Mouse (Mus musculus) layer of hippocampus, adult 18-20 months (tissue): ENCODE results near the gene Phf23. TPM values are rescaled to one million over a fixed set of nuclear protein-coding genes. Genes with fewer than 3 reads are reported as not detected.
A peak's percentile ranks its signal among the peaks of the same experiment; 100 is the strongest.
"Not testable (repeated sequence)": the region's sequence is repeated elsewhere in the genome, so short reads cannot be mapped to it uniquely, and the experiment has no call there.

Experiments
- DNase-seq, 2 experiments: peaks; one replicate each; pipeline ENCODE4 v3.0.0; 2022; ENCODE audit warnings: low spot score in 2 of 2
- total RNA-seq, 2 experiments: library from RNA; stranded (reverse); gene quantifications; 2 replicates each; pipeline ENCODE4 v1.2.3; 2021

Gene Phf23
- total RNA-seq, 2 experiments from 2014 or later: 50.3 TPM

- no peak for DNase-seq
These were observed 3.3 kb downstream of the Phf23 start for GRCm38 (mm10) chr11:69998567-69999491.

- DNase-seq: no peak
These were observed 4.1 kb downstream of the Phf23 start for GRCm38 (mm10) chr11:69999666-70000065.

DNA sequence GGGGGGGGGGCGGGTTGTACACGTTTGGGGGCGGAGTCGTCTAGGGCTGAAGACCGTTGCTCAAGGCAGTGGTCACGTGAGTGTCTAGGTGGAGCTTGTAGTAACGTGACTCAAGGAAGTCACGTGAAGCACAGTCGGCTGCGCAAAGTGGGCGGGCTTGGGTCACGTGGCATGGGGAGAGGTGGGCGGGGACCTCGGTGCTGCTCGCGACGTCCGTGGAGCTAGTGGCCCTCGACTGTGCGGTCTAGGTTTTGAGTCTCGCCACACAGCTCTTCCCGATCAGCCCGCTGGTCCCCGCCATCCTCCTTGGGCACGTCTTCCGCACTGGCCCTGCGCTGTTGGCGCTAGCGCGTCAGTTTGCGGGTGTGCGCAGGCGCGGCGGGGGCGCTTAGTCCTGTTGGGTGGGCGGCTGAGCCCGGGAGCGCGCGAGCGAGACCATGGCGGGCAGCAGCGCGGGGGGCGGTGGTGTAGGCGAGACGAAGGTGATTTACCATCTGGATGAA is 4.9 kb downstream of the Phf23 start, which contains the start of gene Dvl2:
Dvl2 (plus strand) TSS at position 200 of the 503 bp plus-strand sequence.
- peak; percentile 84 to 94 for DNase-seq

DNA sequence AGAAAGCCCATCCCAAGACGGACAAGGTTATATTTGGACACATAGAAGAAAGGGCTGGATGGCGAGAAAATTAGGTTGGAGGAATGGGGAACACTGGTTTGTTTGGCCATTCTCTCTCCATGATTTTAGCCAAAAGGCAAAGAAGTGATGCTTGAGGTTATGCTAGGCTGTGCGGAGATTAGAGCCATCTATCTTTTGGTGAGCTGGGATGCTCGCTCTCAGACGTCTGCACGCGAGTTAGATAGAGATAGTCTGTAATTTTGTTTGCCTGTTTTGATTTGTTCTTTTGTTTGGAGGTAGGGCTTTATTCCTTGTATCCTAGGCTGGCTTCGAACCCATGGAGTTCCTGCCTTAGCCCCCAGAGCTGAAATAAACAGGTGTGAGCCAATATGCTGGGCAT is 5.6 kb downstream of the Phf23 start:
- DNase-seq: no peak

GRCm38 (mm10) chr11:70001865-70002264 is 6.3 kb downstream of the Phf23 start:
- DNase-seq: no peak

DNA sequence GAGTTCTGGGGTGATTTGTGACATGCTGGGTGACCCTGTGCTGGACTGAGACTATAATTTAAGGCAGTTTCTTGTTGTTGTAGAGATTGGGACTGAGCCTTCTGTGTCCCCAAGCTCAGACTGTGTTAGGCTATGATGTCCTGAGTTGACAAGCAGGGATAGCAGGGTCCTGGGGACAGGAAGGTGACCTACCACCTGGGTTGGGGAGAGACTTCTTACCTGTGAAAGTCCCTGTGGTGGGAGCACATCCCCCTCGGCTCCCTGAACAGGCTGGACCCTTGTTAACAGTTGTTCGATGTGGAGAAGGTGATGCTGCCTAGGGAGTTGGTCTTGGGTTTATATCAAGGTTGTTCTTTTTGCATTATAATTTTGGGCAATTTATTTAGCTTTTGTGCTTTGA is 6.9 kb downstream of the Phf23 start:
- no peak for DNase-seq

DNA sequence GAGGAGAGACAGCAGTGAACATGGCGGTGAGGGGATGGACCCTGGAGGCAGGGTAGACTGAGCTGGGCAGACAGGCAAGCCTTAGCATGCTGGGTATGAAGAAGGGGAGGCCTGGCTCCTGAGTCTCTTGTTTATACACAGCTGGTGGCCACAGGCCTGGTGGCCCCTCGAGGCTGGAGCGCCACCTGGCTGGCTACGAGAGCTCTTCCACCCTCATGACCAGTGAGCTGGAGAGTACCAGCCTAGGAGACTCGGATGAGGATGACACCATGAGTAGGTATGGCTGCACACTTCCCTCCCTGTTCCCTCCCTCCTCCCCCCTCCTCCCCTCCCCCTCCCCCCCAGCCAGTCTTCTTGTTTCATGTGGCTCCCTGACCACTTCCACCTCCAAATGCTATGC is 9.9 kb downstream of the Phf23 start:
- DNase-seq: no peak

DNA sequence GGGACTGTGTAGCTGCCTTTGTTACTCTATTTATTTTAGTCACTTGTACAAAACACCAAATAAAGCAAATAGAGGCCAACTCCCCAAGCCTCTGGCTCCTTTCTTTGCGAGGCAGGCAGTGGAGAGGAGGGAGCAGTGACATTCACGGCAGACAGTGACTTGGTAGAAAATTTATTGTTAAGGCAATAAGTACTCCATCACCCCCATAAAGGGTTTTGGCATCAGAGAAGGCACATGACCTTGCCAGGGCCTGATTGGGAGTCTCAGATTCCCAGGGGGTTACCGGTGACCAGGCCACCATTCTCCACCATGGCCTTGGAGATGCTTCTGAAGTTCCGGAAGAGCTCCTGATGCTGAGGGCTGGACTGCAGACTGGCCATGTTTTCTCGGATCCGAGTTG is 14.5 kb downstream of the Phf23 start:
- DNase-seq: no peak

DNA sequence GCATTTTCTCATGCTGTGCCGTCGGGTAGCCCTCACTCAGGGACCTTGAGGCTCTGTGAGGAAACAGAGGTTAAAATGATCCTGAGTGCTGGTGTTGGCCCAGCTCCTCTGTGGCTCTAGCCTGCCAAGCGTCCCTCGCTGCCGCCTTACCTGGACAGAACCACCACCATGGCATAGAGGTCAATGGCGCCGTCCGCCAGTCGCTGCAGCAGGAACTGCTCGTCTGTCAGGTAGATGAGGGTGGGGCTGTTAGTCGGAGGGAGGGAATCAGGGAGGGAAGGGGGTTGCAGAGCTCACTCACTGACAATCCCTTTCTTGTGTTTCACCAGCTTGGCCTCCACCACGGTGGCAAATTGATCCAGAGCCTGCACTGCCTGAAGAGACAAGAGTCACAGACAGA is 15.0 kb downstream of the Phf23 start:
- no peak for DNase-seq

GRCm38 (mm10) chr11:70010961-70011360 is 15.4 kb downstream of the Phf23 start:
- peak in 1 of 2 experiments; percentile 3 for DNase-seq

GRCm38 (mm10) chr11:70012931-70013330 is 17.4 kb downstream of the Phf23 start:
- no peak for DNase-seq

DNA sequence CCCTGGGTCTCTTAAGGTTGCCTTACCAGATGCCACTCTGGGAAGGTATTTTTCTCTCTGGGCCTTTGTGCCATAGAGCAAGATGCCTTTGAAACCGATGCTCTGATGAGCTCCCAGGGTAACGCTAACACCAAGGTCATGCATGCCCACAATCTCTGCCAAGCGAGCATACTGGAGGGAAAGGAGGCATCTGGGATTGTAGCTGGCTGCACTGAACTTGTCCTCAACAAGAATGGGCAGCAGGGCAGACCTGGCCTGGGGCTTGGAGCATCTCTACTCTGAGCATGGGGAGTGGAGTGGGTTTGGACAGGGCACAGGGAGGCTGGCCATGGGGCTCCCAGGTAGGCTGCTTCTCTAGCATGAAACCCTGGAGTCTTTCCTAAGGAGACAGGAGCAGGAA is 17.8 kb downstream of the Phf23 start:
- no peak for DNase-seq

DNA sequence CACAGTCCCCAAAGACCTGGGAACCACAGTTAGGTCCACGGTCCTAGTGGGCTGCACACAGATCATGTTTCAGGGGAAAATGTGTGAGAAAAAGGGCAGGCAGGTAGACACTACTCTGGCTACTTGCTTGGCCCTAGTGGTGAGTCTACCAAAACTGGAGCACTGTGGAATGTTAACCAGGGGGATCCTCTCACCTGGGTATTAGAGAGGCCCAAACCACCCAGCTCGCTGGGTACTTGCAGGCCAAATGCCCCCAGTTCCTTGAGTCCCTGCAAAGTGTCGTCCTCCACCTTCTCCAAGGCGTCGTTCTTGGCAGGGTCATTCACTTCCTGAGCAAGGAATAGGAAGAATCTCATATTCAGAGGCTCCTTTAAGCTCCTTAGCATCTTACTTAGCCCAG is 18.5 kb downstream of the Phf23 start:
- DNase-seq: no peak

DNA sequence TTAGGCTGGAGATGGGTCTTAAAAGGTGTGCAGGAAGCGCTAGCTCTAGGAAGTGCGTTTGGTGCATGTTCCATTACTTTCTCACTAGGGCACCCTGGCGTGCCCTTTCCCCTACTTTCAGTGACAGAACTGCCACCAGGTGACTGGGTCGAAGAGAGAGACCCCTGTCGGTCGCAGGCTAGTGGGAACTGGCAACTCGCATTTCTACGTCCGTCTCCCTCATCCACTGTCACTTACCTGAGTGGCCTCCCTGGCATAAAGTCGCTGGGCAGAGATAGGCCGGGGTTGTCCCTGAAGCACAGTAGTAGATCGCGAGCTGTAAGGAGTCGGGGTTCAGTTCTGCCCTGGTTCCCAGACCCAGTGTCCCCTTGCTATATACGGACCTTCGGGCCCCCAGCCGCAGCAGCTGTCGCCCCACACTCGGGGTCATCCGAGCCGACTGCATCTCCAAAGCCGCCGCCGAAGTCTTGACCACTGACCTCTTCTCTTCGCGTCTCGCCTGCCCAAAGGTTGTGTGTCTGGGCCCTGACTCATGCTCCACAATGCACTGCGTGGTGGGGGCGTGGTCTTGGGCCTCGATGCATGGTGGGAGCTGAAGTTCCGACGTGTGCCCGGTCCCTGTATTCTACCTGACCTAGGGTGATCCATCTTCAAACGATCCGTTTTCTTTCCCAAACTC is 19.4 kb downstream of the Phf23 start, which contains the start of gene Acadvl:
Acadvl (minus strand) TSS at position 532 of the 679 bp plus-strand sequence.
- DNase-seq: peak; percentile 81 to 92

- DNase-seq: no peak
These were observed 20.1 kb downstream of the Phf23 start for GRCm38 (mm10) chr11:70015677-70016076.

GRCm38 (mm10) chr11:70016177-70016576 is 20.6 kb downstream of the Phf23 start:
- not testable (repeated sequence) for DNase-seq

DNA sequence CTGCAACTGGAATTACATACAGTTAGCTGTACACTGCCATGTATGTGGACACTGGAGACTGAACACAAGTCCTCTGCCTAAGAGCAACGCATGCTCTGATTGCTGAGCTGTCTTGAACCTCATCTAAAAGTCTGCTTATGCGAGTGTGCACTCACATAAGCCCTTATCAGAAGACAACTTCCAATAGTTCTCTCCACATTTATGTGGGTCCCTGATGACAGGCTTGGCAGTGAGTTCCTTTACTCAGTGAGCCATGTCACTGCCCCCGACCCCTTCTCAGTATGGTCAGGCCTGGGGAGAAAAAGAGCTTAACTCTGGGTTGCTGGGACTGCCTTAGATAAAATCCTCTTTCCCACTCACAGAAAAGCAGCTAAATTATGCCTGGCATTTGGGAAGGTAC is 21.1 kb downstream of the Phf23 start, which contains the start of gene Dlg4:
Dlg4 (plus strand) TSS at position 274 of the 400 bp plus-strand sequence.
- no peak for DNase-seq

DNA sequence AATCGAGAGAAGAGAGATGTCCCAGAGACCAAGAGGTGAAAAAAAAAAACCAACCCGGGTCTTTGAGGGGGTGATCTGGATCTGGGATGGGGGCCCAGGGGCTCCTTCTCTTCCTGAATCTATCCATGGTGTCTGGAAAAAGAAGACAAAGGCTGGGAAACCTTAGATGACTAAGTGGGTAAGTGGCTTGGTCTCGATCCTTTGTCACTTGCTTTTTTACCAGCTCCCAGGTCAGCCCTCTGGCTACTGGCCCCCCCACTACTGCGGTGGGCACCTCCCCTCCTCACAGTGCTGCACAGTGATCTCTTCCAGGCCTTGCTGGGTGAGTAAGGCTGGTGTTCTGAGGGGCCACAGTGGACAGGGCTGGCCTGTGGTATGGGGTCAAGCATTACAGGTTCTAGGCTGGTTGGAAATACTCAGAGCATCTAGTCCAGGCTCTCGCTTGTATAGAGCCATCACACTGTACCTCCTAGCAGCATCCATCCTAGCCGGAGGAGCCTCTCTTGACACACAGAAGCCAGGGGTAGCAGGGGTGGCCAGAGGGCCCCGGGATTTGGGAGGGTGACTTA is 21.7 kb downstream of the Phf23 start:
- DNase-seq: no peak

GRCm38 (mm10) chr11:70018131-70018990 is 22.8 kb downstream of the Phf23 start:
- DNase-seq: peak in 1 of 2 experiments; percentile 71

DNA sequence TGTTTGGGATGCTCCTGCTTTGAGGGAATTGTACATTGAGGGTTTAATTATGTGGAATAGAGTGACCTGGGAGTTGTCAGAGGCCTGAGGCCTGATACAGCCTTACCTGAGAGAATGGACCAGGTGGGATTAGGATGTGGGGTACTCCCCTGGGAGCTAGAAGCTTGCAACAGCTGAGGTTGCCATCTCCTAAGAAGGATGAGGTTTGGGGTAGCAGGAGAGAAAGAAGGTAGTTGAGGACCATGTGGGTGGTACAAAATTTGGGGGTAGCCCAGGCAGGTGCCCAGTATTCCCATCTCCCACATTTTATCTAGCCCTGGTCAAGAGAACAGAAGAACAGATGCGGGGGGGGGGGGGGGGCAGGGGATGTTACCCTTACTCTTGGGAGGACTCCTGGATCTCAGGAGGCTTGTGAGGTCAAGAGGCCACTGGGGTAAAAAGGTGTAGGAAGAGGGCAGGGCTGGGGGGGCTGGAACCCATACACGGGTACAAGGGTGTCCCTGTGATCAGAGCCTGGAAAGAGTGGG is 24.0 kb downstream of the Phf23 start:
- DNase-seq: peak in 1 of 2 experiments; percentile 49
